Comparison of ENCODE assay signal across 21 mouse cellular contexts in the genomic region with DNA sequence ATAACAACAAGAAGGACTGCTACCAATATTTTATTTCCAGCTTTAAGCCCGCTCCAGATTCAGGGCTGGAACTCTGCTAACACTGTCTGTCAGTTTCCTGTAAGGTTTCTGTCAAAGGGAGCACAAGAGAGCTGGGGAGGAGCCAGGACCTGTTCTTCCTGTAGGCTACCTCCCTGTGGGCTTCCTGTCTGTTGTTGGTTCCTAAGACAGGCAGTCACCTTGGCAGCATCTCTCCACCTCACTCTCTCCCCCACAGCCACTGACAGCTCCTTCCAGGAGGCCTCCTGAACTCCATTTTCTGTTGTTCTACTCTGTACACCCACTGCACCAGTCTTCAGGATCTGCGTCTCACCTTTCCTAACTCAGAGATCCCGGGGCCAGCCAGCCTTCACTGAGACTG. TPM values are rescaled to one million over a fixed set of nuclear protein-coding genes. Genes with fewer than 3 reads are reported as not detected.
DNase-seq lines count a peak whose midpoint lies in the region; ATAC-seq and TF ChIP-seq lines count a peak whose summit lies in the region.
"Had no signal": no experiment of that assay in that cellular context is flagged by ENCODE, and none has a peak within 500 bp of the region (broad histone marks: within the 10 kb centered on the region; RNA-seq: fewer than 3 reads in every experiment).

No protein-coding gene starts in this region.

- H3K27ac ChIP-seq in stomach, embryonic 15.5 days, result no peak overlapping the region
- H3K27ac ChIP-seq in stomach, postnatal 0 days (replicated peaks), result no peak overlapping the region
- H3K27ac ChIP-seq: embryonic facial prominence, embryonic 13.5 days; forebrain, embryonic 15.5 days; heart, embryonic 10.5 days; hindbrain, embryonic 13.5 days; limb, embryonic 13.5 days; liver, embryonic 14.5 days; macrophage had no signal

- DNase-seq in cerebellum, adult 9-11 months, result no peak
- no peak for DNase-seq in stomach, postnatal 0 days (ENCODE audit: low spot score)
- peak; percentile 3 for DNase-seq in induced T-regulatory cell, adult 2 months (ENCODE audit: low read depth)
- peak; percentile 22 to 23 for DNase-seq in thymus, postnatal 36 days
- no peak for DNase-seq in c-Kit-positive CD71-positive TER-119-positive erythroid progenitor cells, embryonic 14.5 days (ENCODE audit: low spot score)
- no peak for DNase-seq in right cerebral cortex, postnatal 36 days (ENCODE audit: low spot score in 2 of 2)
- DNase-seq: adrenal gland, adult 2 months; cerebellum, postnatal 10 days; gastrocnemius, postnatal 36 days; heart, postnatal 10 days had no signal

- ATAC-seq in cerebellum, adult (ENCODE audit: insufficient number of reproducible peaks, low FRiP score, low TSS enrichment), result peak; percentile 17; the same call in 1 of the 2 replicates
- peak; percentile 27; the same call in 1 of the 2 replicates for ATAC-seq in stomach, embryonic 15.5 days (ENCODE audit: insufficient read depth, low FRiP score, low read depth)
- ATAC-seq in stomach, postnatal 0 days (ENCODE audit: low FRiP score, low TSS enrichment), result no peak
- ATAC-seq: forebrain, embryonic 15.5 days; intestine, embryonic 16.5 days; midbrain, embryonic 16.5 days had no signal

- H3K9me3 ChIP-seq in stomach, embryonic 15.5 days, result no peaks in the 10 kb centered on the region
- no peaks in the 10 kb centered on the region for H3K9me3 ChIP-seq in stomach, postnatal 0 days (ENCODE audit: control insufficient read depth, low read length)
- H3K9me3 ChIP-seq: embryonic facial prominence, embryonic 13.5 days; forebrain, embryonic 15.5 days; heart, embryonic 10.5 days; hindbrain, embryonic 13.5 days; limb, embryonic 13.5 days had no signal

- no peak overlapping the region for H3K4me3 ChIP-seq in stomach, embryonic 15.5 days (replicated peaks)
- H3K4me3 ChIP-seq in stomach, postnatal 0 days (ENCODE audit: low read depth, low read length), result no peak overlapping the region
- H3K4me3 ChIP-seq: embryonic facial prominence, embryonic 13.5 days; forebrain, embryonic 15.5 days; heart, embryonic 10.5 days; hindbrain, embryonic 13.5 days; limb, embryonic 13.5 days had no signal

- no peak for TF ChIP-seq CTCF in stomach, postnatal 0 days (IDR thresholded peaks at IDR 0.05; ENCODE audit: low read depth)

- no peak overlapping the region for H3K9ac ChIP-seq in stomach, embryonic 15.5 days
- no peak overlapping the region for H3K9ac ChIP-seq in stomach, postnatal 0 days (ENCODE audit: low read length)
- H3K9ac ChIP-seq: embryonic facial prominence, embryonic 13.5 days; forebrain, embryonic 15.5 days; hindbrain, embryonic 13.5 days; limb, embryonic 13.5 days; liver, embryonic 14.5 days had no signal

- H3K36me3 ChIP-seq in stomach, embryonic 15.5 days, result no peaks in the 10 kb centered on the region
- H3K36me3 ChIP-seq in stomach, postnatal 0 days (ENCODE audit: control insufficient read depth, insufficient read depth, low read length), result no peaks in the 10 kb centered on the region
- H3K36me3 ChIP-seq: embryonic facial prominence, embryonic 13.5 days; forebrain, embryonic 15.5 days; heart, embryonic 10.5 days; hindbrain, embryonic 13.5 days; limb, embryonic 13.5 days had no signal

- no peak overlapping the region for H3K4me2 ChIP-seq in stomach, embryonic 15.5 days
- H3K4me2 ChIP-seq in stomach, postnatal 0 days (replicated peaks; ENCODE audit: low read depth), result no peak overlapping the region
- H3K4me2 ChIP-seq: embryonic facial prominence, embryonic 13.5 days; forebrain, embryonic 15.5 days; hindbrain, embryonic 13.5 days; limb, embryonic 13.5 days had no signal

- no peaks in the 10 kb centered on the region for H3K27me3 ChIP-seq in stomach, embryonic 15.5 days (replicated peaks)
- no peaks in the 10 kb centered on the region for H3K27me3 ChIP-seq in stomach, postnatal 0 days (ENCODE audit: control insufficient read depth, insufficient read depth, low read length)
- H3K27me3 ChIP-seq: embryonic facial prominence, embryonic 13.5 days; forebrain, embryonic 15.5 days; hindbrain, embryonic 13.5 days; limb, embryonic 13.5 days had no signal

- TF ChIP-seq EP300 in stomach, postnatal 0 days (optimal IDR thresholded peaks at IDR 0.05), result no peak

- no peaks in the 10 kb centered on the region for H3K4me1 ChIP-seq in stomach, embryonic 15.5 days
- H3K4me1 ChIP-seq in stomach, postnatal 0 days (replicated peaks; ENCODE audit: control insufficient read depth, insufficient read depth), result no peaks in the 10 kb centered on the region
- H3K4me1 ChIP-seq: embryonic facial prominence, embryonic 13.5 days; forebrain, embryonic 15.5 days; hindbrain, embryonic 13.5 days; limb, embryonic 13.5 days had no signal

- 62% methylated on average over 3 of the region's 3 CpGs for WGBS in stomach, embryonic 15.5 days
- WGBS in stomach, postnatal 0 days, result 74% methylated on average over 3 of the region's 3 CpGs

RNA-seq across cellular contexts. Expression of gene Lmo4, which starts 49.3 kb away (rescaled TPM):
- 68.3 and 69.3 TPM in 2 replicates for polyA plus RNA-seq in stomach, embryonic 15.5 days (2015; fragmentation: Nextera tagmentation; extraction: Ambion mirVana)
- 44.8 and 50.7 TPM in 2 replicates for polyA plus RNA-seq in stomach, postnatal 0 days (2015; fragmentation: Nextera tagmentation; extraction: Ambion mirVana)

Comparison
In these comparisons a context has a peak if more than half of its experiments do, and no peak if none do; other contexts are left out.
1. DNase-seq: peak in induced T-regulatory cell, adult 2 months (single experiment) and thymus, postnatal 36 days (2 of 2); none in cerebellum, adult 9-11 months (single experiment), stomach, postnatal 0 days (single experiment), c-Kit-positive CD71-positive TER-119-positive erythroid progenitor cells, embryonic 14.5 days (single experiment) and right cerebral cortex, postnatal 36 days (0 of 2).